Mouse (Mus musculus) liver, adult 2 months (tissue): Measurements from ENCODE around the gene Ptpra.

Experiments used
- CTCF ChIP-seq: fragments of 200-500 bp; IDR thresholded peaks from 2 replicates; pipeline ENCODE4 v1.5.1; 2011; ENCODE audit warnings: low read depth, low read length, control low read depth
- POLR2A ChIP-seq: fragments of 200-500 bp; IDR thresholded peaks from 2 replicates; pipeline ENCODE4 v1.6.1; 2011; ENCODE audit warnings: low read length, control low read depth; ENCODE audit not compliant: insufficient read depth; ENCODE audit errors: extremely low read depth

- no peak for TF ChIP-seq CTCF
- no peak for TF ChIP-seq POLR2A
These were observed 2.2 kb downstream of the Ptpra start for GRCm38 (mm10) chr2:130452266-130452665.
